Mouse (Mus musculus) layer of hippocampus, adult 9-11 months (tissue): Measurements from ENCODE around the gene Papss1.
A peak's percentile ranks its signal among the peaks of the same experiment; 100 is the strongest.

Experiments used
- DNase-seq: peaks from one replicate; pipeline ENCODE4 v3.0.0; 2022

Gene Papss1

GRCm38 (mm10) chr3:131636126-131636525 lies 71.6 kb downstream of the Papss1 start:
- no peak for DNase-seq

GRCm38 (mm10) chr3:131637008-131637407 lies 72.4 kb downstream of the Papss1 start:
- no peak for DNase-seq

GRCm38 (mm10) chr3:131637664-131638063 lies 73.1 kb downstream of the Papss1 start:
- DNase-seq, result no peak

- DNase-seq, result no peak
Measured at GRCm38 (mm10) chr3:131638216-131638615, 73.6 kb downstream of the Papss1 start.

- peak; percentile 82 for DNase-seq
Measured at GRCm38 (mm10) chr3:131642681-131643292, 78.2 kb downstream of the Papss1 start.

GRCm38 (mm10) chr3:131645203-131645602 lies 80.6 kb downstream of the Papss1 start:
- DNase-seq, result no peak

GRCm38 (mm10) chr3:131654366-131654765 lies 89.8 kb downstream of the Papss1 start:
- DNase-seq, result no peak

GRCm38 (mm10) chr3:131656032-131656431 lies 91.5 kb downstream of the Papss1 start:
- DNase-seq, result no peak

- no peak for DNase-seq
Measured at GRCm38 (mm10) chr3:131660126-131660525, 95.6 kb downstream of the Papss1 start.

- DNase-seq, result no peak
Measured at GRCm38 (mm10) chr3:131660629-131661028, 96.1 kb downstream of the Papss1 start.

- DNase-seq, result peak; percentile 29
Measured at GRCm38 (mm10) chr3:131662589-131663148, 98.1 kb downstream of the Papss1 start.

GRCm38 (mm10) chr3:131669910-131670309 lies 105.3 kb downstream of the Papss1 start:
- DNase-seq, result no peak

GRCm38 (mm10) chr3:131686106-131686505 lies 121.5 kb downstream of the Papss1 start:
- DNase-seq, result peak; percentile 42

- DNase-seq, result no peak
Measured at GRCm38 (mm10) chr3:131689949-131690348, 125.4 kb downstream of the Papss1 start.

GRCm38 (mm10) chr3:131690543-131690942 lies 126.0 kb downstream of the Papss1 start:
- DNase-seq, result peak; percentile 3

- DNase-seq, result no peak
Measured at GRCm38 (mm10) chr3:131691202-131691601, 126.6 kb downstream of the Papss1 start.
